Mouse (Mus musculus): ENCODE measurements around the gene Hipk3. TPM values are rescaled to one million over a fixed set of nuclear protein-coding genes. Genes with fewer than 3 reads are reported as not detected.

The Hipk3 gene
- polyA plus RNA-seq, 1 experiment: 81.3 TPM

DNA sequence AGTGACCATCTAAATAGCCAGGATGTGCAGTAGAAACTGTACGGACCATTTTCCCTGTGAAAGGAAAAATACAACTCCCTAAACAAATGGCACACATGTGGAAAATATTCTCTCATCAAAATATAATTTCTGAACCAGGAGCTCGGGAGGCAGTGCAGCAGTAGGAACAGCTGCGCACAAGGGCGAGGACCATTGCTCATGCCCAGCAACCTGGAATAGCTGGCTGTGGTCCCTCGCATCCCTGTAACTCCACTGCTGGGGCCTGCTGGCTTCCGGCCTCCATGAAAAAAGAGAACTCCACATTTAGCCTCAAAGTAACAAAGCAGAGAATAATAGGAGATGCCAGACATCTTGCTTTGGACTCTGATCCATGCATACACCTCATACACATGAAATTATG is 22.2 kb downstream of the Hipk3 start:
- H3K36me3 ChIP-seq (ENCODE audit: control insufficient read depth, insufficient read depth, low read length): no peaks in the 10 kb centered on the region
- no peaks in the 10 kb centered on the region for H3K27me3 ChIP-seq (ENCODE audit: control insufficient read depth, insufficient read depth, low read length)
- H3K4me1 ChIP-seq (ENCODE audit: control insufficient read depth, insufficient read depth, low read length): no peaks in the 10 kb centered on the region; the same call in 1 of the 2 replicates
- H3K4me3 ChIP-seq (ENCODE audit: control insufficient read depth, low read depth, low read length): no peak overlapping the region
- no peak for TF ChIP-seq POLR2A (IDR thresholded peaks at IDR 0.05; ENCODE audit: control insufficient read depth, low read depth, low read length)
- no peak for TF ChIP-seq CTCF (IDR thresholded peaks at IDR 0.05; ENCODE audit: control insufficient read depth, insufficient read depth, insufficient replicate concordance, low read depth, low read length)
- H3K27ac ChIP-seq (ENCODE audit: control insufficient read depth, insufficient read depth, low read depth, low read length): no peak overlapping the region

DNA sequence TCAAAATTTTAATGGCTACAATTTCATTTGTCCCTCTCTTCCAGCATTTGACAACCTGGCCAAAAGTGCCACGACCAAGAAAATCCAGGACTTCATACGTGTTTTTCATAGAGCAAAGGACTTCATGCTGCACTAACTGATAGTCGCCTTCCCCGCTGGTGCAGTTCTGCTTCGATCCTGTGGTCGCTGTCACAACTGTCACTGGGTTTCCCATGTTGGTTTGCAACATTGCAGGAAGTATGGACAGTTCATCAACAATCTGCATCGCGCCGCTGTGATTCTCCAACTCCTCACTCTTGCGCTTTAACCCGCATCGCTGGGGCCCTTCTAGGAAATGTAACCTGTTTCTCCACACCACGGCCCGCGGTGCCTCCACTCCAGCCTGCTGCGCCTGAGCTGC is 23.1 kb downstream of the Hipk3 start:
- no peaks in the 10 kb centered on the region for H3K36me3 ChIP-seq (ENCODE audit: control insufficient read depth, insufficient read depth, low read length)
- no peak overlapping the region; the same call in 1 of the 2 replicates for H3K27ac ChIP-seq (ENCODE audit: control insufficient read depth, insufficient read depth, low read depth, low read length)
- no peaks in the 10 kb centered on the region; the same call in 1 of the 2 replicates for H3K4me1 ChIP-seq (ENCODE audit: control insufficient read depth, insufficient read depth, low read length)
- no peaks in the 10 kb centered on the region for H3K27me3 ChIP-seq (ENCODE audit: control insufficient read depth, insufficient read depth, low read length)
- TF ChIP-seq CTCF (IDR thresholded peaks at IDR 0.05; ENCODE audit: control insufficient read depth, insufficient read depth, insufficient replicate concordance, low read depth, low read length) (no peak), POLR2A (IDR thresholded peaks at IDR 0.05; ENCODE audit: control insufficient read depth, low read depth, low read length) (no peak)
- H3K4me3 ChIP-seq (ENCODE audit: control insufficient read depth, low read depth, low read length): peak overlapping the region; percentile 62

- H3K36me3 ChIP-seq (ENCODE audit: control insufficient read depth, insufficient read depth, low read length): no peaks in the 10 kb centered on the region
- TF ChIP-seq CTCF (IDR thresholded peaks at IDR 0.05; ENCODE audit: control insufficient read depth, insufficient read depth, insufficient replicate concordance, low read depth, low read length) (no peak), POLR2A (IDR thresholded peaks at IDR 0.05; ENCODE audit: control insufficient read depth, low read depth, low read length) (no peak)
- peak overlapping the region; percentile 62 for H3K4me3 ChIP-seq (ENCODE audit: control insufficient read depth, low read depth, low read length)
- no peaks in the 10 kb centered on the region; the same call in 1 of the 2 replicates for H3K4me1 ChIP-seq (ENCODE audit: control insufficient read depth, insufficient read depth, low read length)
- no peaks in the 10 kb centered on the region for H3K27me3 ChIP-seq (ENCODE audit: control insufficient read depth, insufficient read depth, low read length)
- no peak overlapping the region for H3K27ac ChIP-seq (ENCODE audit: control insufficient read depth, insufficient read depth, low read depth, low read length)
These were observed 23.7 kb downstream of the Hipk3 start for GRCm38 (mm10) chr2:104470536-104470935.

DNA sequence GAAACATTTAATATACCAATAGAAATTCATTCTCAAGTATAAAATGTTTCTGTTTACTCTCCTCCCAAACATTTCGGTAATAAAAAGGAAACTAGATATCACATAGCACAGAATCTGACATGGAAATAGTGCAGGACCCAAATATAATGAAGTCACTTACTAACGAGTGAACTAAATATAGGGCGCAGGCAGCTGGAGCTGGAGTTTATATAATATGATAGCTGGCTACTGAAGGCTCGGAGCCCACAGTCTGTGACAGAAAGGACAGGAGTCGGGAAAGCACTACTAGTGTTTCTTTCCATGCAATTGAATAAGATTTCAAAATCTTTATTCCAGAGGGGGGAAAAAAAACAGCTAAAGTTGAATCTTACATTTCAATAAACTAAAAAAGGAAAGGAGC is 25.8 kb downstream of the Hipk3 start:
- Histone ChIP-seq H3K4me3 (ENCODE audit: control insufficient read depth, low read depth, low read length) (no peak overlapping the region), H3K4me1 (ENCODE audit: control insufficient read depth, insufficient read depth, low read length) (no peaks in the 10 kb centered on the region; the same call in 1 of the 2 replicates), H3K27me3 (ENCODE audit: control insufficient read depth, insufficient read depth, low read length) (no peaks in the 10 kb centered on the region), H3K27ac (ENCODE audit: control insufficient read depth, insufficient read depth, low read depth, low read length) (no peak overlapping the region), H3K36me3 (ENCODE audit: control insufficient read depth, insufficient read depth, low read length) (no peaks in the 10 kb centered on the region)
- no peak for TF ChIP-seq CTCF (IDR thresholded peaks at IDR 0.05; ENCODE audit: control insufficient read depth, insufficient read depth, insufficient replicate concordance, low read depth, low read length)
- TF ChIP-seq POLR2A (IDR thresholded peaks at IDR 0.05; ENCODE audit: control insufficient read depth, low read depth, low read length): no peak

- Histone ChIP-seq H3K4me3 (ENCODE audit: control insufficient read depth, low read depth, low read length) (no peak overlapping the region), H3K27ac (ENCODE audit: control insufficient read depth, insufficient read depth, low read depth, low read length) (no peak overlapping the region), H3K36me3 (ENCODE audit: control insufficient read depth, insufficient read depth, low read length) (no peaks in the 10 kb centered on the region), H3K4me1 (ENCODE audit: control insufficient read depth, insufficient read depth, low read length) (no peaks in the 10 kb centered on the region; the same call in 1 of the 2 replicates), H3K27me3 (ENCODE audit: control insufficient read depth, insufficient read depth, low read length) (no peaks in the 10 kb centered on the region)
- no peak for TF ChIP-seq POLR2A (IDR thresholded peaks at IDR 0.05; ENCODE audit: control insufficient read depth, low read depth, low read length)
- no peak for TF ChIP-seq CTCF (IDR thresholded peaks at IDR 0.05; ENCODE audit: control insufficient read depth, insufficient read depth, insufficient replicate concordance, low read depth, low read length)
These were observed 27.2 kb downstream of the Hipk3 start for GRCm38 (mm10) chr2:104466908-104467616.

DNA sequence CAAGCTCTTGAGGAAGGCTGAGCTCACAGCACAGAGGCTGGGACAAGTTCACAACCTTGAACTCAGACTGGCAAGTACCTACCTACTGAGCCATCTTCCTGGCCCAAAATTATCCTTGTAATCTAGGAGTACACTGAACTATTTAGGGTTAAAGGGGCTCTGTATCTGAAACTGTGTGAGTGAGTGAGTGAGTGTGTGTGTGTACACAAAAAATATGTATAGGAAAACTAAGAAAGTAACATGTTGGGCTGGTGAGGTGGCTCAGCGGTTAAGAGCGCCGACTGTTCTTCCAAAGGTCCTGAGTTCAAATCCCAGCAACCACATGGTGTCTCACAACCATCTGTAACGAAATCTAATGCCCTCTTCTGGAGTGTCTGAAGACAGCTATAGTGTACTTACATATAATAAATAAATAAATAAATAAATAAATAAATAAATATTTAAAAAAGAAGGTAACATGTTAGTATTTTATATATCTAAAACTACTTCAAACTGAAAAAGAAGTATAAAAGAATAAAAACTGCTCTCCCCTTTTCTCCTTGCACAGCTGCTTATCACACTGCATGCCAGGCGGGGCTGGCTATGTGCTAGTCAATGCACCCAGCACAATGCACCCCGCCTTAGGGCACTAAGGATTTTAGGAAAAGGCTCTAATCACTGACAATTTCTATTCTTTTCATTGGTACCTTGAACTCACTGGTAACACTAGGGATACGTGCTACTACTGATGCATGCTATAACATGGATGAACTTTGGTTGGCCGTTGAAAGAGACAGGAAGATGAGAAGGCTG is 28.4 kb downstream of the Hipk3 start:
- no peaks in the 10 kb centered on the region; the same call in 1 of the 2 replicates for H3K4me1 ChIP-seq (ENCODE audit: control insufficient read depth, insufficient read depth, low read length)
- no peak overlapping the region for H3K4me3 ChIP-seq (ENCODE audit: control insufficient read depth, low read depth, low read length)
- no peaks in the 10 kb centered on the region for H3K36me3 ChIP-seq (ENCODE audit: control insufficient read depth, insufficient read depth, low read length)
- H3K27me3 ChIP-seq (ENCODE audit: control insufficient read depth, insufficient read depth, low read length): no peaks in the 10 kb centered on the region
- TF ChIP-seq CTCF (IDR thresholded peaks at IDR 0.05; ENCODE audit: control insufficient read depth, insufficient read depth, insufficient replicate concordance, low read depth, low read length) (no peak), POLR2A (IDR thresholded peaks at IDR 0.05; ENCODE audit: control insufficient read depth, low read depth, low read length) (no peak)
- no peak overlapping the region for H3K27ac ChIP-seq (ENCODE audit: control insufficient read depth, insufficient read depth, low read depth, low read length)

- TF ChIP-seq POLR2A (IDR thresholded peaks at IDR 0.05; ENCODE audit: control insufficient read depth, low read depth, low read length) (no peak), CTCF (IDR thresholded peaks at IDR 0.05; ENCODE audit: control insufficient read depth, insufficient read depth, insufficient replicate concordance, low read depth, low read length) (no peak)
- no peak overlapping the region for H3K27ac ChIP-seq (ENCODE audit: control insufficient read depth, insufficient read depth, low read depth, low read length)
- no peaks in the 10 kb centered on the region for H3K4me1 ChIP-seq (ENCODE audit: control insufficient read depth, insufficient read depth, low read length)
- H3K36me3 ChIP-seq (ENCODE audit: control insufficient read depth, insufficient read depth, low read length): no peaks in the 10 kb centered on the region
- no peak overlapping the region for H3K4me3 ChIP-seq (ENCODE audit: control insufficient read depth, low read depth, low read length)
- H3K27me3 ChIP-seq (ENCODE audit: control insufficient read depth, insufficient read depth, low read length): no peaks in the 10 kb centered on the region
These were observed 34.2 kb downstream of the Hipk3 start for GRCm38 (mm10) chr2:104460021-104460420.
